Mouse (Mus musculus) thymus, adult 2 months (tissue): ENCODE results near the gene Trpm8.

Source experiments
- CTCF ChIP-seq: fragments of 200-500 bp; IDR thresholded peaks from 2 replicates; pipeline ENCODE4 v1.5.1; 2012; ENCODE audit warnings: mild to moderate bottlenecking, control low read depth, low read length, moderate library complexity, borderline replicate concordance; ENCODE audit not compliant: control insufficient read depth, poor library complexity, insufficient read depth; ENCODE audit errors: extremely low read depth
- POLR2A ChIP-seq: fragments of 200-500 bp; IDR thresholded peaks from 2 replicates; pipeline ENCODE4 v1.6.1; 2012; ENCODE audit warnings: mild to moderate bottlenecking, low read length, control low read depth, moderate library complexity; ENCODE audit not compliant: control insufficient read depth, poor library complexity, insufficient read depth; ENCODE audit errors: extremely low read depth

DNA sequence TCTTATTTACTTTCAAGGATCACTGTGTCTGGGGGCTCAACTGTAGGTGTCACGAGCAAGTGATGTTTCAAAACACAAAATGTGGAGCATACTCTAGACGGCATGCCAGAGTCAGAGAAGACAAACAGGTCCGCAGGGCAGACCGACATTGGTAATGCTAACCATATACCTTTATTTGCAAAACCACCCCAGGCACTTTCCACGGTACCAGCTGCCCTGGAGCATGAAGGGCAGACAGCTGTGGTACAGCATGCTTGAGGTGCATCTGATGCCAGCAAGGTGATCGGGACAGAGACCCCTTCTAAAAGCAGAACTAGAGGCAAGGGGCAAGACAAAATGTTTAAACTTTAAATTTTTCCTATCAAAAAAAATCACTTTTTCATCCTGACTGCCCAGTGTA is 14.5 kb upstream of the Trpm8 start:
- TF ChIP-seq POLR2A, result no peak
- no peak for TF ChIP-seq CTCF
